Mouse (Mus musculus) macrophage (primary cell): Measurements from ENCODE around the gene Olfr178. TPM values are rescaled to one million over a fixed set of nuclear protein-coding genes. Genes with fewer than 3 reads are reported as not detected.

Experiments used
- H3K27ac ChIP-seq: fragments of 350-480 bp; formaldehyde crosslinking; 2 replicates; pipeline ENCODE4 v1.9.0; 2021
- H3K36me3 ChIP-seq: fragments of 350-480 bp; formaldehyde crosslinking; 2 replicates; pipeline ENCODE4 v1.9.0; 2021; ENCODE audit errors: inconsistent target
- H3K4me3 ChIP-seq: fragments of 350-480 bp; formaldehyde crosslinking; 2 replicates; pipeline ENCODE4 v1.9.0; 2021; ENCODE audit errors: inconsistent target
- H3K79me2 ChIP-seq: fragments of 350-480 bp; formaldehyde crosslinking; 2 replicates; pipeline ENCODE4 v1.9.0; 2021; ENCODE audit errors: inconsistent target
- WGBS: methylation state at CpG from one replicate; pipeline ENCODE4 v1.1.7; 2026; ENCODE audit warnings: inconsistent platforms; ENCODE audit not compliant: missing documents; 5-methylcytosine and 5-hydroxymethylcytosine counted together
- polyA plus RNA-seq: library from polyadenylated mRNA; stranded (reverse); fragments of 250-400 nt; gene quantifications from 3 replicates; pipeline ENCODE4 v1.2.4, GENCODE M21; 2018; ENCODE audit warnings: inconsistent platforms
- total RNA-seq, 78 experiments: library from RNA; depleted of rRNA; stranded (reverse); fragments of 250-400 nt; gene quantifications; 1 replicate in 9 of 78; 2 replicates in 24 of 78; 3 replicates in 43 of 78; 4 replicates in 2 of 78; pipeline ENCODE4 v1.2.4; 2018; ENCODE audit warnings: inconsistent platforms in 56 of 78

Gene Olfr178
- total RNA-seq (2018; cell fraction: chromatin; rRNA removed), result not detected
- total RNA-seq (2018; cell fraction: cytosol; rRNA removed), result not detected
- not detected for total RNA-seq (2018; cell fraction: nucleus; rRNA removed)
- not detected in 3 replicates for polyA plus RNA-seq

DNA sequence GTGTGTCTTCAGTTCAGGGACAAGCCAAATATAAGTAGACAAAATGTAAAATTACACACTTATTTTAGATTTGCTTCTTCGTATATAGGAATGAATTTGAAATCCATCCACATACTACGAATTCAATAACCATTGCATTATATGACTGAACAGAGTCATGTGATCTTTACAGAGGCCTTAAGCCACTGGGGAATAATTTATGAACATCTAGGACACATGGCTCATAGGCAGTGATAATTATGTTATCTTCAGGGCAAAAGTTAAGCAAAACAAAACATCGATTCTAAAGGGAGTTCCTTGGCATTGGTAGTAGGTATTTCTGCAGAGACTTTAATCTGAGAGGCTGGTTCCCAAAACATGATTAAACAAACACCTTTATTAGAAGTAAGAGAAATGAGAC lies at the start of gene Olfr178:
TSS of gene Olfr178 (minus strand) at position 101 of the 400 bp plus-strand sequence.
- WGBS, result 96% methylated on average over 3 of the region's 3 CpGs
- H3K79me2 ChIP-seq, result no peaks in the 10 kb centered on the region
- H3K4me3 ChIP-seq, result no peak within 1 kb of the TSS
- no peak within 1 kb of the TSS for H3K27ac ChIP-seq
- H3K36me3 ChIP-seq, result no peaks in the 10 kb centered on the region

DNA sequence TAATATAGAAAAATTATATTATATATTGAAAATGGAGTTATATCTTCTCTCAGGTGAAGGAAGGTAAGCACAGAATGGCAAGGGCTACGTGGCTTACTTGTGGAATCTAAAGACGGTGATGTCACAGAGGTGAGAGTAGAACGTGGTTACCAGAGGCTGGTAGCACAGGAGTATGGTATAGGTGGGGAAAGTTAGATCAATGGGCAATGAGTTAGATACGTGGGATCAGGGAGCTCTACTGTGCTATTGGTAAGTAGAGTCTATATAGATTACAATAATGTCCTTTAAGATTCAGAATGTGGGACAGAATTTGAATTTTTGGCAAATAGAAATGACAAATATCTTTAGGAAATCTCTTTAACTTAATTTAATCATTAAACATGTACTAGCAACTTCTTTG lies 37.4 kb upstream of the Olfr178 start, which contains the start of gene Olfr180:
TSS of gene Olfr180 (minus strand) at position 101 of the 400 bp plus-strand sequence.
- H3K36me3 ChIP-seq, result no peaks in the 10 kb centered on the region
- H3K4me3 ChIP-seq, result no peak within 1 kb of the TSS
- no peak within 1 kb of the TSS for H3K27ac ChIP-seq
- WGBS, result 74% methylated on average over 3 of the region's 4 CpGs
- H3K79me2 ChIP-seq, result no peaks in the 10 kb centered on the region

DNA sequence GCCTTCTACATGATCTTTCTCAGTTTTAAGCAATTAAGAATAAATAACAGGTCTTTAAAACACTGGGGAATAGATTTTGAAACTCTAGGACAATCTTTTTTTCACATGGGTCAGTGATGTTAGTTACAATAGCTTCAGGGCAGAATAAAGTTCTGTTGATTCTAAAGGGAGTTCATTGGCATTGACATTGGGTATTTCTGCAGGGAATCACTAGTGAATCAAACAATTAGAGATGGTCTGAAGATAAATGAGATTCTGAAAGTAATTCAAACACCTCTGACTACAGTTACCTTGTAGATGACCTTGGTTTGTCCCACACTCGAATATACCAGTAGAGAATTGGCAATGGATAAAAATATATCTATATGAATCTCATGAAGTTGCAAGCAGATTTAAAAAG lies 36.8 kb upstream of the Olfr178 start, which contains the start of gene Olfr181:
TSS of gene Olfr181 (minus strand) at position 101 of the 400 bp plus-strand sequence.
- H3K27ac ChIP-seq, result no peak within 1 kb of the TSS
- no peak within 1 kb of the TSS for H3K4me3 ChIP-seq
- H3K79me2 ChIP-seq, result no peaks in the 10 kb centered on the region
- WGBS, result 56% methylated on average over 1 of the region's 1 CpGs
- H3K36me3 ChIP-seq, result no peaks in the 10 kb centered on the region

DNA sequence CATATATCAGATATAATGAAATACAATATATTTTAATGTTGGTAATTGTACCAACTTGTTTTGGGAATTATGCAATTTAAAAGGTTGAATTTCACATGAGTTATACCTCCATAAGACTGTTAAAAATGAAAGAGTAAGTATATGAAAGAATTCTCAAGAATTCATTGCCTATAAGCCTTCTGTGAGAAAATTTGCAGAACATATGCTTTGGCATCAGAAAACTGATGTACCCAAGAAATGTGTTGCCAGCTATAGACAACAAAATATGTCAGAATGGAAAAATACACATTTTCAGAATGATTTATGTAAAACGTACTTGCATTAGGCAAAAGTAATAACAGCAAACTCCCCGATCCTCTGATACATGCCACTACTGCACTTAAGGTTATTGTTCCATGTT lies 7.4 kb downstream of the Olfr178 start:
- 93% methylated on average over 2 of the region's 2 CpGs for WGBS
- Histone ChIP-seq H3K27ac (no peak overlapping the region), H3K36me3 (no peaks in the 10 kb centered on the region), H3K79me2 (no peaks in the 10 kb centered on the region), H3K4me3 (no peak overlapping the region)

DNA sequence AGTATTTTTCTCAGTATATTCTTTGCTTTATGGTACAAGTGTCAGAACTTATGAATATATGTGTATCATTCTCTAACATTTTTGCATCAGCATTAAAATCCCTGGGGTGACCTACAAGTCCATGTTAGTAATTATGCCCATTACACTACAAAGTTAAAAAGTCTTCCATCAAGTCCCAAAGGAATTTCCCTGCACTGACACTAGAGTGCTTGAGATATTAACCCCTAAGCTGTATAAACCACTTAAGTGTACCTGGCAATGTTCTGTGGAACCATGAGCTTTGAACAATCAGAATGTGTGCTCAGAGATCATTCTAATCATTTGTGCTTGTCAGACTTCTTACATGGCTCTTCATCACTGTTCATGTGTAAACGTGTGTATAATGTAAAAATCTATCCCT lies 17.2 kb downstream of the Olfr178 start, which contains the start of gene Olfr177:
TSS of gene Olfr177 (minus strand) at position 101 of the 400 bp plus-strand sequence.
- no peak within 1 kb of the TSS for H3K4me3 ChIP-seq
- no peaks in the 10 kb centered on the region for H3K36me3 ChIP-seq
- 67% methylated on average over 1 of the region's 1 CpGs for WGBS
- H3K79me2 ChIP-seq, result no peaks in the 10 kb centered on the region
- H3K27ac ChIP-seq, result no peak within 1 kb of the TSS

DNA sequence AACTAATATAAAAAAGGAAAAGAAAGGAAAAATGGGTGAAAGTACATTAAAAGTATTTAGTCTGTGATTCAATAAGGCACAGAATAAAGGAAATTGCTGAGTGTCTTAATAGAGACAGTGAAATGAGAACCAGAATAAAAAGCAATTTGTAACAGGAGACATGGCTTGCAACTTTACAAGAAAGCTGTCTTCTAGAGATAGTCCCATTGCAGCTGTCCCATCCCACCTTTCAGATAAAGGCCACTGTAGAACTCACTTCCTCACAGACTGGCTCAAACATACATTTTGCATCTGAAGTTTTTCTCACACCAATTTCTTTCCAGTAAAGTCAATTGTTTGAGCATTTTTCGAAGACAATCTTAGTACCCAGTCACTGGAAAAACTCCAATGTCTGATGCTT lies 30.4 kb downstream of the Olfr178 start:
- Histone ChIP-seq H3K27ac (no peak overlapping the region), H3K79me2 (no peaks in the 10 kb centered on the region), H3K36me3 (no peaks in the 10 kb centered on the region), H3K4me3 (no peak overlapping the region)
- 91% methylated on average over 1 of the region's 1 CpGs for WGBS

DNA sequence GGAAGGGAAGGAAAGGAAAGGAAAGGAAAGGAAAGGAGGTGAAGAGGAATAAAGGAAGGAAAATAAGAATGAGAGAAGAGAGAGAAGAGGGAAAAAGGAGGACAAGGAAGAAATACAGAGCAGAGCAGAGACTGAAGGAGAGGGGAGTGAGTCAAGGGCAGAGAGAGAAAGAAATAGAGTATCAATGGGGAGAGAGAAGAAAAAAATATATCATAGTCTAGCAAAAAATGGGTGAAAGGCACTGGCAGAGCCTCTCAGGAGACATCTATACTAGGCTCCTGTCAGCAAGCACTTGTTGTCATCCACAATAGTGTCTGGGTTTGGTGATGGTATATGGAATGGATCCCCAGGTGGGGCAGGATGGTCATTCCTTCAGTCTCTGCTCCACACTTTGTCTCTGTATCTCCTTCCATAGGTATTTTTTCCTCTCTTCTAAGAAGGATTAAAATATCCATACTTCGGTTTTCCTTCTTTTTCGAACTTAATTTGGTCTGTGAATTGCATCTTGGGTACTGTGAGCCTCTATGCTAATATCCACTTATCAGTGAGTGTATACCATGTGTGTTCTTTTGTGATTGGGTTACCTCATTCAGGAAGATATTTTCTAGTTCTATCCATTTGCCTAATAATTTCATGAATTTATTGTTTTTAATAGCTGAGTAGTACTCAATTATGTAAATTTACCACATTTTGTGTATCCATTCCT lies 31.7 kb downstream of the Olfr178 start:
- H3K27ac ChIP-seq, result no peak overlapping the region
- H3K4me3 ChIP-seq, result no peak overlapping the region
- no peaks in the 10 kb centered on the region for H3K36me3 ChIP-seq
- WGBS, result 86% methylated on average over 2 of the region's 2 CpGs
- H3K79me2 ChIP-seq, result no peaks in the 10 kb centered on the region

Other genes starting within 250 kb of the Olfr178 start
- 8.6 to 10.9 TPM (median 9.6 TPM) in 3 replicates for gene Cpox, start 221.8 kb downstream of the Olfr178 start, polyA plus RNA-seq
- not detected in 3 replicates for gene Gpr15, start 173.0 kb downstream of the Olfr178 start, polyA plus RNA-seq
- 15.5 to 31.0 TPM (median 28.5 TPM) in 3 replicates for gene Cldnd1, start 164.2 kb downstream of the Olfr178 start, polyA plus RNA-seq
- not detected in 3 replicates for gene Olfr172, start 128.9 kb downstream of the Olfr178 start, polyA plus RNA-seq
- not detected in 3 replicates for gene Olfr173, start 91.8 kb downstream of the Olfr178 start, polyA plus RNA-seq
- not detected in 3 replicates for gene Olfr175-ps1, start 65.3 kb downstream of the Olfr178 start, polyA plus RNA-seq
- not detected in 3 replicates for gene Olfr177, start 17.3 kb downstream of the Olfr178 start, polyA plus RNA-seq
- not detected in 3 replicates for gene Olfr181, start 36.7 kb upstream of the Olfr178 start, polyA plus RNA-seq
- not detected in 3 replicates for gene Olfr180, start 37.3 kb upstream of the Olfr178 start, polyA plus RNA-seq
- not detected in 3 replicates for gene Olfr183, start 103.3 kb upstream of the Olfr178 start, polyA plus RNA-seq
- gene Olfr186, start 138.2 kb upstream of the Olfr178 start, polyA plus RNA-seq, result not detected in 3 replicates
- not detected in 3 replicates for gene Olfr187, start 147.7 kb upstream of the Olfr178 start, polyA plus RNA-seq
- not detected in 3 replicates for gene Olfr190, start 185.9 kb upstream of the Olfr178 start, polyA plus RNA-seq
- gene Olfr191, start 197.8 kb upstream of the Olfr178 start, polyA plus RNA-seq, result not detected in 3 replicates
- gene Olfr193, start 219.8 kb upstream of the Olfr178 start, polyA plus RNA-seq, result not detected in 3 replicates
- not detected in 3 replicates for gene Olfr194, start 229.0 kb upstream of the Olfr178 start, polyA plus RNA-seq